Mouse (Mus musculus) ES-E14 (cell line): ENCODE data around the gene Creb3l1.

Experiments
- CHD2 ChIP-seq: IDR thresholded peaks from 2 replicates; pipeline ENCODE4 v1.6.1; 2014; ENCODE audit warnings: mild to moderate bottlenecking, low read depth, low read length, inconsistent platforms
- MAFK ChIP-seq: IDR thresholded peaks from 2 replicates; pipeline ENCODE4 v1.6.1; 2014; ENCODE audit warnings: mild to moderate bottlenecking, low read depth, low read length, inconsistent platforms; ENCODE audit not compliant: insufficient read depth

DNA sequence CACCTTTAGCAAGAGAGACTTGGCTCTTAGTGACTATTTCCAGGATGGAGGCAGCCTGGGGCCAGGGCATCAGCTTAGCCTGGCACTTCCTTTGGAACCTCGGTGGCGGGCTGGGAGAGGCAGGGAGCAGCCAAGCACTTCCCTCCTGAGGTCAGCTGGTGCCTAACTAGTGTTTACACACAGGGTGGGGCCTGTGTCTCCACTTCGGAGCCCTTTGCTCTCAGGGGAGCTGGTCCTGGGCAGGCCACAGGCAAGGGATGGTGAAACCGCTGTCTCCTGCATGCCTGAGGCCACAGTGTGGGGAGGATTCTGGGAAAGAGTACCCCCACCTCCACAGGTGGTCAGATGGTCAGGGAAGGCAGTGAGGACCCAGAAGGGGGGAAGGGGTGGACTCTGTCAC, 23.3 kb upstream of the Creb3l1 start:
- TF ChIP-seq MAFK, result no peak
- no peak for TF ChIP-seq CHD2
